Mouse (Mus musculus) layer of hippocampus, postnatal 36 days (tissue): ENCODE measurements around the gene Col12a1. TPM values are rescaled to one million over a fixed set of nuclear protein-coding genes. Genes with fewer than 3 reads are reported as not detected.

ENCODE experiments used
- DNase-seq, 2 experiments: peaks; one replicate each; pipeline ENCODE4 v3.0.0; 2022
- total RNA-seq, 2 experiments: library from RNA; stranded (reverse); gene quantifications; 2 replicates each; pipeline ENCODE4 v1.2.3; 2021

Gene Col12a1
- total RNA-seq, 2 experiments from 2014 or later: 6.8 to 8.0 TPM

- DNase-seq: no peak
Measured at GRCm38 (mm10) chr9:79603448-79603847, 115.2 kb downstream of the Col12a1 start.

GRCm38 (mm10) chr9:79600237-79600570 is 118.4 kb downstream of the Col12a1 start:
- DNase-seq: no peak

GRCm38 (mm10) chr9:79599395-79600236 is 119.0 kb downstream of the Col12a1 start:
- peak; percentile 5 to 8 for DNase-seq

- no peak for DNase-seq
Measured at GRCm38 (mm10) chr9:79598578-79598977, 120.1 kb downstream of the Col12a1 start.

GRCm38 (mm10) chr9:79586415-79587195 is 132.0 kb downstream of the Col12a1 start:
- DNase-seq: no peak

- no peak for DNase-seq
Measured at GRCm38 (mm10) chr9:79566838-79567237, 151.8 kb downstream of the Col12a1 start.

- DNase-seq: no peak
Measured at GRCm38 (mm10) chr9:79553297-79553696, 165.3 kb downstream of the Col12a1 start.

Other genes with a start within 250 kb of the Col12a1 start
- gene Cox7a2, start 41.0 kb upstream of the Col12a1 start, total RNA-seq: 100 to 1,000 TPM; 304 to 337 TPM
- 100 to 1,000 TPM; 234 to 260 TPM for gene Tmem30a, start 74.7 kb upstream of the Col12a1 start, total RNA-seq